Mouse (Mus musculus): ENCODE data around the gene Antxrl.
A peak's percentile ranks its signal among the peaks of the same experiment; 100 is the strongest.

Antxrl gene

GRCm38 (mm10) chr14:34052516-34052915, at the start of gene Antxrl:
Gene Antxrl (plus strand): TSS chr14:34052707.
- no peak for DNase-seq

GRCm38 (mm10) chr14:34015063-34015462, 37.4 kb upstream of the Antxrl start, which contains the start of gene Gm30083:
Gene Gm30083 (minus strand): TSS chr14:34015182.
- DNase-seq, result no peak

- DNase-seq, result no peak
Observed at GRCm38 (mm10) chr14:34016381-34016780, 36.1 kb upstream of the Antxrl start, which contains the start of gene Gm5460. Gene Gm5460 (plus strand): TSS chr14:34016758.

GRCm38 (mm10) chr14:34016938-34017337, 35.6 kb upstream of the Antxrl start:
- no peak for DNase-seq

- no peak for DNase-seq
Observed at GRCm38 (mm10) chr14:34026710-34027109, 25.8 kb upstream of the Antxrl start.

GRCm38 (mm10) chr14:34033841-34034610, 18.5 kb upstream of the Antxrl start:
- DNase-seq, result no peak

GRCm38 (mm10) chr14:34041241-34041640, 11.3 kb upstream of the Antxrl start:
- no peak for DNase-seq

- DNase-seq, result no peak
Observed at GRCm38 (mm10) chr14:34043341-34043740, 9.2 kb upstream of the Antxrl start.

GRCm38 (mm10) chr14:34050101-34050779, 2.3 kb upstream of the Antxrl start:
- no peak for DNase-seq

GRCm38 (mm10) chr14:34071665-34072064, 19.2 kb downstream of the Antxrl start:
- DNase-seq, result no peak

- no peak for DNase-seq
Observed at GRCm38 (mm10) chr14:34075346-34075745, 22.8 kb downstream of the Antxrl start.

- DNase-seq, result no peak
Observed at GRCm38 (mm10) chr14:34077222-34077621, 24.7 kb downstream of the Antxrl start.

- no peak for DNase-seq
Observed at GRCm38 (mm10) chr14:34078293-34078692, 25.8 kb downstream of the Antxrl start.

- DNase-seq, result peak in 1 of 2 experiments; percentile 26
Observed at GRCm38 (mm10) chr14:34080321-34080997, 28.0 kb downstream of the Antxrl start.

GRCm38 (mm10) chr14:34085731-34086130, 33.2 kb downstream of the Antxrl start, which contains the start of gene Anxa8:
Gene Anxa8 (plus strand): TSS chr14:34085981.
- DNase-seq, result no peak

GRCm38 (mm10) chr14:34086806-34087205, 34.3 kb downstream of the Antxrl start:
- DNase-seq, result no peak

- no peak for DNase-seq
Observed at GRCm38 (mm10) chr14:34087856-34088398, 35.4 kb downstream of the Antxrl start.

GRCm38 (mm10) chr14:34089796-34090195, 37.3 kb downstream of the Antxrl start:
- DNase-seq, result no peak

- DNase-seq, result no peak
Observed at GRCm38 (mm10) chr14:34091475-34091874, 39.0 kb downstream of the Antxrl start.

- no peak for DNase-seq
Observed at GRCm38 (mm10) chr14:34092856-34093255, 40.3 kb downstream of the Antxrl start.

- DNase-seq, result no peak
Observed at GRCm38 (mm10) chr14:34096161-34096560, 43.7 kb downstream of the Antxrl start.

GRCm38 (mm10) chr14:34102601-34103000, 50.1 kb downstream of the Antxrl start, which contains the start of gene A630023A22Rik:
Gene A630023A22Rik (minus strand): TSS chr14:34102754.
- DNase-seq, result no peak

- DNase-seq, result no peak
Observed at GRCm38 (mm10) chr14:34103855-34104254, 51.3 kb downstream of the Antxrl start.

Measured in spleen, adult 18-20 months (tissue).